Mouse (Mus musculus) neural tube, embryonic 12.5 days (tissue): ENCODE measurements around the gene Bola1. TPM values are rescaled to one million over a fixed set of nuclear protein-coding genes. Genes with fewer than 3 reads are reported as not detected.
"Not testable (repeated sequence)": the region's sequence is repeated elsewhere in the genome, so short reads cannot be mapped to it uniquely, and the experiment has no call there.

ENCODE experiments used
- ATAC-seq: fragments of 200-750 bp; cut with Nextera tagmentation; 2 replicates; pipeline ENCODE4 v1.8.0; 2017; ENCODE audit warnings: low read depth, mild to moderate bottlenecking, moderate TSS enrichment, moderate library complexity; ENCODE audit not compliant: low FRiP score
- H3K27ac ChIP-seq: fragments of 300-500 bp; sonication (generic); 2 replicates; pipeline ENCODE4 v1.5.1; 2016
- H3K27me3 ChIP-seq: fragments of 300-500 bp; sonication (generic); replicated peaks from 2 replicates; pipeline ENCODE4 v1.6.1; 2016; ENCODE audit warnings: mild to moderate bottlenecking
- H3K36me3 ChIP-seq: fragments of 300-500 bp; sonication (generic); 2 replicates; pipeline ENCODE4 v1.6.1; 2016; ENCODE audit warnings: mild to moderate bottlenecking
- H3K4me1 ChIP-seq: fragments of 300-500 bp; sonication (generic); 2 replicates; pipeline ENCODE4 v1.6.1; 2016
- H3K4me2 ChIP-seq: fragments of 300-500 bp; sonication (generic); replicated peaks from 2 replicates; pipeline ENCODE4 v1.6.1; 2016; ENCODE audit warnings: mild to moderate bottlenecking
- H3K4me3 ChIP-seq: fragments of 300-500 bp; sonication (generic); 2 replicates; pipeline ENCODE4 v1.5.1; 2016
- H3K9ac ChIP-seq: fragments of 300-500 bp; sonication (generic); 2 replicates; pipeline ENCODE4 v1.6.1; 2016; ENCODE audit warnings: mild to moderate bottlenecking
- H3K9me3 ChIP-seq: fragments of 300-500 bp; sonication (generic); 2 replicates; pipeline ENCODE4 v1.6.1; 2016; ENCODE audit warnings: mild to moderate bottlenecking
- WGBS: fragments of 180-500 bp; shearing (Covaris S2); methylation state at CpG from one replicate; pipeline ENCODE4 v1.1.7; 2016; 5-methylcytosine and 5-hydroxymethylcytosine counted together
- polyA plus RNA-seq: library from polyadenylated mRNA; unstranded; fragments of >200 nt; fragmentation: Nextera tagmentation; extraction: Ambion mirVana; gene quantifications from 2 replicates; pipeline ENCODE4 v1.2.1, GENCODE M21; 2016

Gene Bola1
- polyA plus RNA-seq, 1 experiment from 2014 or later = 69.5 TPM

DNA sequence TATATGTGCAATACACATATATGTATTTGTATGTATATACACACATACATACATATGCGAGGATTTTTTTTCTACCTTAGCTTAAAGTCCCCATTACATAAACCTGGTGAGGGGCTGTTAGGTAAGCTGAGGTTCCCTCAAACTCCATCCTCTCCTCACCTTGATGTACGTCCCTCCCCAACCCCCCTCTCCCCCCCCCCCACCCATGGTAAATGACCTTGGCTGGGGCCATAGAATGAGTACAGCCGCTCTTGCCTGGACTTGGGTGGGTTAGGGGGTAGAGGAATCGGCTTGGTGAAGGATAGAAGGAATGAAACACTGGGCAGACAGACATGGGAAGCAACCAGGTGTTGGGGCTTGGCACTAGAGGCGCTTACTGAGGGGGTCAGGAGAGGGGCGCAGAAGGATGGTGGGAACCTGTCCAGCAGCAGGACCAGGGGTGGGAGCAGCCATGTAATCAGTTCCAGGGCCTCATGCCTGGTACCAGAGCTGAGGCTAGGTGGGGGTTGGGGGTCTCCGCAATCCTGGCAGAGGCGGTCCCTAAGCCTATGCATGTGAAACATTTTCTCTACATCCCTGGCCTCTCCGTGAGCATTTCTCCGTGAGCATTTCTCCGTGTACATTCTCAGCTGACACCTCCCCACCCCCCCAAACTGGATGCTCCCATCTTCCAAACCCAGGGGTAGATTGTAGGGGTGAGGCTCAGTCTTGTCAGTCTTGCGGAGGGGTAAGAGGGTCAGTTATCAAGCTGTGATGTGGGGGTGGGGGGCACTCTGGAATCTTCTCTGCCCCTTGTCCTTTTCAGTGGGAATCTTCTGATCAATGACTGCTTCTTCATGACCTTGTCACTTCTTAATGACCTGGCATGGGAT is 37.8 kb downstream of the Bola1 start:
- H3K4me2 ChIP-seq = peak overlapping the region; percentile 66
- H3K9me3 ChIP-seq = no peaks in the 10 kb centered on the region
- no peak overlapping the region for H3K27ac ChIP-seq
- H3K27me3 ChIP-seq = no peaks in the 10 kb centered on the region
- ATAC-seq = peak; percentile 31; the same call in 1 of the 2 replicates
- peak overlapping the region; percentile 51 for H3K4me3 ChIP-seq
- peaks cover 23% of the 10 kb centered on the region for H3K4me1 ChIP-seq
- H3K9ac ChIP-seq = peak overlapping the region; percentile 69
- WGBS = 44% methylated on average over 12 of the region's 12 CpGs
- peaks cover 17% of the 10 kb centered on the region for H3K36me3 ChIP-seq

DNA sequence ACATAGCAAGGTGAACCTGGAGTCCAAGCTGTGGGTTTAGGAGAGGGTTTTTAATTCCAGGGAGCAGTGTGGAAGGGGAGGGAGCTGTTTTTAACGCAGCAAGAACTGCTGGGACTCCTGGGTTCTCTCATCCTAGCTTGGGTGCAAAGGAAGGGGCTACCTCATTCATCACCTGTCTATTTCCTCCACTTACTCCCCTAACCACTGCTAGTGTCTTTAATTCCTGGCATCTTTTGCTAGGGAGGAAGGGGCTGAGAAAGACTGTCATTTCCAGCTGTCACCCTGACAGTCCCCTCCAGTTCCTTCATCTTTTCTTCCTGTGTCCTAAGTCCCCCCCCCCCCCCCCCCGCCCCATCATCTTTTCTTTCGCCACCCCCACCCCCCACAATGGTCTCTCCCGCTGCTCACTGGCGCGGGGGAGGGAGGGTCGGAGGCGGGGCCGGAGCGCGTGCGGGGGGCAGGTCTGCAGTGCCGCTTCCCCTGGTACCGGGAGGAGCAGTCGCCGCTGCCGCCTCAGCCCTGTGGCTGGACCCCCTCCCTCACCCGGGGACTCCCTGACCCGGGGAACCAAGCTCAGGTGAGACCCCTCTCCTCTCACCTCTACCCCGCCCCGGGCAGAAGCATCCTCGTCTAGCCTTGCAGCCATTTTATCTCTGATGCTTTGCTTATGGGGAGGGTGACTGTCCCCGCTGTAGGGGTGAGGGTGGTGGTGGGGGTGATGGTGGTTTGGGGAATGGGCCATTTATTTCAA is 38.6 kb downstream of the Bola1 start, which contains the start of gene Sv2a:
Gene Sv2a, plus strand, starts transcription at position 425 of the 751 bp plus-strand sequence.
- no peaks in the 10 kb centered on the region for H3K9me3 ChIP-seq
- WGBS = under 1% methylated on average over 16 of the region's 23 CpGs
- peaks cover 26% of the 10 kb centered on the region for H3K36me3 ChIP-seq
- no peak within 1 kb of the TSS; the same call in 1 of the 2 replicates for H3K27ac ChIP-seq
- H3K27me3 ChIP-seq = no peaks in the 10 kb centered on the region
- ATAC-seq = peak; percentile 72
- peaks cover 23% of the 10 kb centered on the region for H3K4me1 ChIP-seq
- peak within 1 kb of the TSS; percentile 66 for H3K4me2 ChIP-seq
- H3K9ac ChIP-seq = peak within 1 kb of the TSS; percentile 69
- peak within 1 kb of the TSS; percentile 51 for H3K4me3 ChIP-seq

DNA sequence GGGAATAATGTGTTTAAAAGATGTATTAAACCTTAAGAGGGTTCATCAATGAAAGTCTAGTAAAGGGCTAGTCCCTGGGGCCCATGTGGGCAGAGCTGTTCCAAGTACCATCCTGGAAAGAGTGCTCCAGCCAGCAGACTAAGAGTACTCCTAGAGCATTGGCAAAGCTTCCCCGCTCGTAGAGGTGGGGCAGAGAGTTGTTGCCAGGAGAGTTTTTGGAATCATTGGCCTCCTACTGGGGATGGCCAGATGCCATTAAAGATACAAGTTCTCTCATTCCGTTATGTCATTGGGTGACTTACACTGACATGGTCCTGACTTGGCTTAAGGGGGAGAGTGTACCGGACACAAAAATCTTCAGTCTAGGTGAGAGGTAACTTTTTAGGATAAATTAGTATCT is 40.0 kb downstream of the Bola1 start:
- no peak overlapping the region for H3K9ac ChIP-seq
- H3K4me2 ChIP-seq = no peak overlapping the region
- WGBS = 65% methylated on average over 4 of the region's 4 CpGs
- H3K36me3 ChIP-seq = peaks cover 37% of the 10 kb centered on the region
- H3K9me3 ChIP-seq = no peaks in the 10 kb centered on the region
- H3K27ac ChIP-seq = no peak overlapping the region
- no peak overlapping the region for H3K4me3 ChIP-seq
- H3K4me1 ChIP-seq = peaks cover 25% of the 10 kb centered on the region
- ATAC-seq = no peak
- H3K27me3 ChIP-seq = no peaks in the 10 kb centered on the region

DNA sequence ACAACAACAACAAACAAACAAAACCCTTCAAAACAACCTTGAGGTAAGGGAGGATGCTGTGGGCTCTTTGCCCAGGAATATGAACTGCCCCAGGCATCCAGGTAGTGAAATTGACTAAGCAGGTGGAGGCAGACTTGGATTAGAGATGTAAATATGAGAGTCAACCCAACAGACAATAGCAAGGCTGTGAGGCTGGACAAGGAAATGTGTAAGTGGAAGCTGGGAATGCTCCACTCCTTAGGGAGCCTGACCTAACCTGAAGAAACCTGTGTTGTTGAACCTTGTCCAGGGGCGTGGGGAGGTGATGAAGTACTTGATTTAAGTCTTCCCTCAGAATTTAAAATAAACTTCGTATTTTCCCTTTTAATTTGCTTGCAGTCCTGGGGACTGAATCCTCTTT is 40.6 kb downstream of the Bola1 start:
- no peaks in the 10 kb centered on the region for H3K27me3 ChIP-seq
- no peak overlapping the region for H3K4me2 ChIP-seq
- H3K9ac ChIP-seq = no peak overlapping the region
- H3K9me3 ChIP-seq = no peaks in the 10 kb centered on the region
- ATAC-seq = no peak
- peaks cover 43% of the 10 kb centered on the region for H3K36me3 ChIP-seq
- no peak overlapping the region for H3K27ac ChIP-seq
- 81% methylated on average over 2 of the region's 2 CpGs for WGBS
- no peak overlapping the region for H3K4me3 ChIP-seq
- H3K4me1 ChIP-seq = peaks cover 31% of the 10 kb centered on the region

DNA sequence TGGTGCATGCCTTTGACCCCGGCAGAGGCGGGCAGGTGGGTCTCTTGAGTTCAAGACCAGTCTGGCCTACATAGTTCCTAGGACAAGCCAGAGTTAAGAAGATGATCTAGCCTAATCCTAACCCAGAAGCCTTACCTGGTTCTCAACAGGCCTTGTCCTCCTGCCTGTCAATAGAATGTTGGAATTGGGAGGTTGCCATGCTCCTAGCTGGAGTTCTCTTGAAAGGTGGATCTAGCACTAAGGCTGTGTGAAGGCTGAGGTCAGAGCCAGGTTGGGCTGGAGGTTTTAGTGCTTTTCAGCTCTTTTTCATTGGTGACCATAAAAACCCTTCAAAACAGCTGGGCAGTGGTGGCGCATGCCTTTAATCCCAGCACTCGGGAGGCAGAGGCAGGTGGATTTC is 41.1 kb downstream of the Bola1 start:
- ATAC-seq = no peak
- H3K4me1 ChIP-seq = peaks cover 32% of the 10 kb centered on the region

DNA sequence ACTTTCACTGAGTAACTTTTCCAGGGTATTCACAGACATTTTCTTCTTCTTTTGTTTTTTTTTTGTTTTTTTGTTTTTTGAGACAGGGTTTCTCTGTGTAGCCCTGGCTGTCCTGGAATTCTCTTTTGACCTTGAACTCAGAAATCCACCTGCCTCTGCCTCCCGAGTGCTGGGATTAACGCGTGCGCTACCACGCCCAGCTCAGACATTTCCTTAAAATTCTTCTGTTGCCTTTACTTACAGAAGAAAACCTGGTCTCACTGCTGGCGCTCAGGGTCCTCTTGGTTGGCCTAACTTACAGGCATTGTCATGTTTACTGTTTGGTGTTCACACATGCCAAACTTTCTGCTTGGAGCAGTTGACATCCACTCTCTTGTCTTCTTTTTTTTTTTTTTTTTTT is 44.3 kb downstream of the Bola1 start:
- H3K4me1 ChIP-seq = peaks cover 26% of the 10 kb centered on the region
- H3K27me3 ChIP-seq = no peaks in the 10 kb centered on the region
- peaks cover 44% of the 10 kb centered on the region for H3K36me3 ChIP-seq
- no peak overlapping the region for H3K4me2 ChIP-seq
- H3K9me3 ChIP-seq = no peaks in the 10 kb centered on the region
- WGBS = 96% methylated on average over 6 of the region's 6 CpGs
- no peak overlapping the region for H3K9ac ChIP-seq
- H3K4me3 ChIP-seq = no peak overlapping the region
- H3K27ac ChIP-seq = no peak overlapping the region
- no peak for ATAC-seq

More for the DNA sequence above, 41.1 kb downstream of the Bola1 start:
- Histone ChIP-seq H3K36me3 (peaks cover 44% of the 10 kb centered on the region), H3K27ac (no peak overlapping the region), H3K4me2 (no peak overlapping the region), H3K27me3 (no peaks in the 10 kb centered on the region), H3K9ac (no peak overlapping the region), H3K9me3 (no peaks in the 10 kb centered on the region), H3K4me3 (no peak overlapping the region)
- 89% methylated on average over 4 of the region's 4 CpGs for WGBS

DNA sequence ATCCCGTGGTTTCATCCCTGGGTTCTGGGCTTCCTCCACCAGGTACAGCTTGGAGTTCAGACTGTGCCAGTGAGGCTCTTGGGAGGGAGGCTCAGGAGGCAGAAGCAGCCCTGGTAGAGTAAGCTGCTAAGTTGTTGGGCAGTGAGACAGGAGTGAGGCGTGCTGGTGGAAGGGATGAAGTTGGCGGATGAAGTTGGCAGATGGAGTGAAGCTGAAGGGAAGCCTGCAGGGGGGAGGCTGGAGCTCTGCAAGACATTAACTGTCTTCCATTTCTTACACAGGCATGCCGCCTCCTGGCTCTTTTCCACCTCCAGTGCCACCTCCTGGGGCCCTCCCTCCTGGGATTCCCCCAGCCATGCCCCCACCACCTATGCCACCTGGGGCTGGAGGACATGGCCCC is 45.5 kb downstream of the Bola1 start:
- Histone ChIP-seq H3K4me3 (0 out of 2 replicates have a peak overlapping the region, but pooled peaks have one; percentile 1), H3K4me1 (peaks cover 26% of the 10 kb centered on the region), H3K4me2 (peak overlapping the region; percentile 95), H3K36me3 (peaks cover 49% of the 10 kb centered on the region)
- H3K27ac ChIP-seq, H3K9me3 ChIP-seq, ATAC-seq, H3K27me3 ChIP-seq, H3K9ac ChIP-seq: not testable (repeated sequence)
- 91% methylated on average over 4 of the region's 4 CpGs for WGBS

DNA sequence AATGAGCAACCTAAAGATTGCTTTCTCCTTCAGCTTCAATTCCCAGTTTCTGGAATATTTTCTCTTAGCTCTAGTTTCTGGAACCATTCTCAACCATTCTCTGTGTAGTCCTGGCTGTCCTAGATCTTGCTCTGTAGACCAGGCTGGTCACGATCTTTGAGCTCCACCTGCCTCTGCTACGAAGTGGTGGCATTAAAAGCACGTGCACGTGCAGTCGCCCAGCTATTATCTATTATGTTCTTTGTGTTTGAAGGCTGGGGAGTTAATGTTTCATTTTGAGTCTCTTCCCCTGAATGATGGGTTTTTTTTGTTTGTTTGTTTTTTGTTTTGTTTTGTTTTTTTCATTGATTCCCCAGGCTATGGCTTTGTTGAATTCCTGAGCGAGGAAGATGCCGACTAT is 46.3 kb downstream of the Bola1 start:
- Histone ChIP-seq H3K36me3 (peaks cover 43% of the 10 kb centered on the region), H3K27ac (no peak overlapping the region), H3K4me3 (peak overlapping the region; percentile 88), H3K4me2 (peak overlapping the region; percentile 95), H3K27me3 (no peaks in the 10 kb centered on the region), H3K9me3 (no peaks in the 10 kb centered on the region), H3K9ac (peak overlapping the region; percentile 90), H3K4me1 (peaks cover 26% of the 10 kb centered on the region)
- 39% methylated on average over 7 of the region's 7 CpGs for WGBS
- no peak for ATAC-seq

DNA sequence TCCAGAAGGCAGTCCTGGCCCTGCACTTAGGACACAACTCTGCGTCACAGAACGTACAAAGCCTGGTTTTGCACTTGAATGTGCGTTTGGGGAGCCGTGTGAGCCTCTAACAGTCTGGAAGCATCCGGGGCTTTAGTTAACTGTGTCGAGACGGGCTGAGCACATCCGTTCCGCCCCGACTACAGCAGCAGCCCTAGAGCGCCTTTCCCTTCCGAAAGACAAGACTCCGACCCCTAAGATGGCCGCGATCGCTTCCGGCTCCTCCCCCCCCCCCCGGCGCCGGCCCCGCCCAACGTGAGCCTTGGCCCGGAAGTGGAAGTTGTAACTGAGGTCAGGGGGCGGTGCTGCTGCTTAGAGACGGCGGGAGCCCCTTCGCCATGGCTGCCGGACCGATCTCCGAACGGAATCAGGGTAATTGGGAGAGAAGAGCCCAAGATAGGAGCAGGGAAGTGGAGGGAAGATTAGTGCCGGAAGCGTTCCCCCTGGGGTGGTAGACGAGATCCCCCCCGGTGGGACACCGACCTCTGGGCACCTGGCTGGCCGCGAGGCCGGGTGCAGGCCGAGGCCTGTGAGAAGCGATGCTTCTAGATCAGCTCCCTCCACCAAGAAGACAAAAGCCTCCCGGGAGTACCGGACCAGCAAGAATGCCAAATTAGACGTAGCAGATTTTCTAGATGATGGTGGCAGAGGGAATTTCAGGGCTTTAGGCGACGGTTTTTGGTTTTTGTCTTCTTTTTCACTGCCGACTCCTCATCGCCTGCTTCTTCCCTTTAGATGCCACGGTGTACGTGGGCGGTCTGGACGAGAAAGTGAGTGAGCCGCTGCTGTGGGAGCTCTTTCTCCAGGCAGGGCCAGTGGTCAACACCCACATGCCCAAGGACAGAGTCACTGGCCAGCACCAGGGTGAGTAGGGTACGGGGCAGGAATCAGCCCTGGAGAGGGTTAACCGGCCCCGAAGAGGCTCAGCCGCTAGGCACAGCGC is 47.0 kb downstream of the Bola1 start, which contains the start of gene Sf3b4:
Gene Sf3b4, plus strand, starts transcription at position 136 of the 982 bp plus-strand sequence.
- H3K9me3 ChIP-seq = no peaks in the 10 kb centered on the region
- peak within 1 kb of the TSS; percentile 92 for H3K27ac ChIP-seq
- peaks cover 36% of the 10 kb centered on the region for H3K36me3 ChIP-seq
- H3K27me3 ChIP-seq = no peaks in the 10 kb centered on the region
- peak; percentile 92 for ATAC-seq
- peak within 1 kb of the TSS; percentile 95 for H3K4me2 ChIP-seq
- peaks cover 26% of the 10 kb centered on the region for H3K4me1 ChIP-seq
- H3K4me3 ChIP-seq = peak within 1 kb of the TSS; percentile 88
- 1% methylated on average over 58 of the region's 58 CpGs for WGBS
- peak within 1 kb of the TSS; percentile 90 for H3K9ac ChIP-seq

DNA sequence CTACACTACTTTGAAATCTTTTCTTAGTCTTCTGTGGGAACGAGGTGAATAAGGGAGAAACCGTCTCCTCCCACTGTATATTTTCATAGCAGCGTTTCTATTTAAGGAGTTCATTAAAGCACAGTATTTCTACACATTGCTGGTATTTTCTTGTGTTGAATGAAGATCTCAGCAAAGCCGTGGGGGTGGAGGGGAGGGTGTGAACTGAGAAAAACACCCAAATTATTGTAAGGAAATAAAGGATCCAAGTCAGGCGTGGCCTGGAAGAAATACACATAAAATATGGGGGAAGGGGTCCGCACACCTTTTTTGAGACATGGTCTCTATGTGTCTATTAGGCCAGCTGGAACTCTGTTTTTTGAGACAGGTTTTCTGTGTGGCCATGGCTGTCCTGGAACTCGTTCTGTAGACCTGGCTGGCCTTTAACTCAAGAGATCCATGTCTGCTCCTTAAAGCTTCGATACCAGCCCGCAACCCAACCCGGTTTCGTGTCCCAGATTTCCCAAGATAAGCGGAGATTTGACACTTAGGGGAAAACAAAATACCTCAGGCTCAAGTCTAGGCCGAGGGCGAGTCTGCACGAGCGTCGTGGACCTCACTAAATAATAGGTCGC is 47.8 kb downstream of the Bola1 start:
- 24% methylated on average over 18 of the region's 18 CpGs for WGBS
- Histone ChIP-seq H3K4me1 (peaks cover 26% of the 10 kb centered on the region), H3K9me3 (no peaks in the 10 kb centered on the region), H3K27me3 (no peaks in the 10 kb centered on the region), H3K9ac (peak overlapping the region; percentile 90), H3K4me3 (peak overlapping the region; percentile 88), H3K27ac (peak overlapping the region; percentile 92), H3K4me2 (peak overlapping the region; percentile 95), H3K36me3 (peaks cover 31% of the 10 kb centered on the region)
- peak; percentile 38 for ATAC-seq

DNA sequence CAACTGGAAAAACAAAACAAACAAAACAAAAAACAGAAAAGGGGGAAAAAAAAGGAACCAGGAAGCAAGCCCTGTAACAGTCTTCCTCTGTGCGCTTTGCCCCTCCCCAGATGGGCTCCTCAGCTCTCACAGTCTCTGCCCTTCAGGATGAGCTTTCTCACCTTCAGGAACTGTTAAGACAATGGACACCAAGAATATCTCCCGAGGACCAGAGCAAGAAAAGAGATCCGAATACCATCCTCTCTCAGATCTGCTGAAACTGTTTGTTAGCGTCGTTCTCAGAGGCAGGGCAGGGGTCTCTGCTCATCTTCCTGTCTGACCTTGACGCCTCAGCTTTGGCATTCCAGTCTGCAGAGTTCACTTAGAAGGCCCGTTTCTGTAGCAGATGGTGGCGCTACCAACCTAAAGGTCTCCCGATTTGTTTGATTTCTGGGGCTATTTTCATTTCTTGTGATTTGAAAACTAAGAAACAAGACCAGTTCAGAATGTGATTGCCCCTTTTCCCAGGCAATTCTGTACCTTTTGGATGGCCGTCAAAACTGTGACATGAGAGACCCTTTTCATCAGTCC is 48.4 kb downstream of the Bola1 start:
- H3K4me2 ChIP-seq = peak overlapping the region; percentile 95
- no peak overlapping the region; the same call in 1 of the 2 replicates for H3K4me3 ChIP-seq
- peaks cover 26% of the 10 kb centered on the region for H3K4me1 ChIP-seq
- no peak overlapping the region for H3K27ac ChIP-seq
- no peaks in the 10 kb centered on the region for H3K9me3 ChIP-seq
- H3K27me3 ChIP-seq = no peaks in the 10 kb centered on the region
- no peak for ATAC-seq
- WGBS = 78% methylated on average over 10 of the region's 10 CpGs
- 0 out of 2 replicates have a peak overlapping the region, but pooled peaks have one; percentile 5 for H3K9ac ChIP-seq
- H3K36me3 ChIP-seq = peaks cover 25% of the 10 kb centered on the region
